Mouse (Mus musculus) CD4-positive helper T cell, adult 2 months (primary cell): ENCODE results near the gene Tspan9.
A peak's percentile ranks its signal among the peaks of the same experiment; 100 is the strongest.

Experiments used
- DNase-seq: peaks from one replicate; pipeline ENCODE4 v3.0.0-alpha.2; 2012; ENCODE audit warnings: low read depth, missing footprints, low spot score

Gene Tspan9

GRCm38 (mm10) chr6:127981176-127981575 is 162.2 kb downstream of the Tspan9 start:
- no peak for DNase-seq

- DNase-seq: no peak
Observed at GRCm38 (mm10) chr6:127980381-127981045, 162.9 kb downstream of the Tspan9 start.

- DNase-seq: no peak
Observed at GRCm38 (mm10) chr6:127979831-127980230, 163.6 kb downstream of the Tspan9 start.

- DNase-seq: no peak
Observed at GRCm38 (mm10) chr6:127978941-127979340, 164.5 kb downstream of the Tspan9 start.

GRCm38 (mm10) chr6:127976695-127977094 is 166.7 kb downstream of the Tspan9 start:
- no peak for DNase-seq

- DNase-seq: no peak
Observed at GRCm38 (mm10) chr6:127974000-127974399, 169.4 kb downstream of the Tspan9 start.

- no peak for DNase-seq
Observed at GRCm38 (mm10) chr6:127973553-127973952, 169.8 kb downstream of the Tspan9 start.

GRCm38 (mm10) chr6:127971931-127972330 is 171.5 kb downstream of the Tspan9 start:
- no peak for DNase-seq

GRCm38 (mm10) chr6:127970848-127971247 is 172.5 kb downstream of the Tspan9 start:
- no peak for DNase-seq

- DNase-seq: peak; percentile 61
Observed at GRCm38 (mm10) chr6:127970120-127970519, 173.3 kb downstream of the Tspan9 start.

GRCm38 (mm10) chr6:127969709-127970108 is 173.7 kb downstream of the Tspan9 start:
- DNase-seq: no peak

- no peak for DNase-seq
Observed at GRCm38 (mm10) chr6:127965497-127965896, 177.9 kb downstream of the Tspan9 start.

- no peak for DNase-seq
Observed at GRCm38 (mm10) chr6:127960203-127960602, 183.2 kb downstream of the Tspan9 start.

- no peak for DNase-seq
Observed at GRCm38 (mm10) chr6:127956172-127956571, 187.2 kb downstream of the Tspan9 start.

GRCm38 (mm10) chr6:127953071-127953470 is 190.3 kb downstream of the Tspan9 start:
- DNase-seq: no peak

- no peak for DNase-seq
Observed at GRCm38 (mm10) chr6:127949885-127950284, 193.5 kb downstream of the Tspan9 start.

- no peak for DNase-seq
Observed at GRCm38 (mm10) chr6:127948656-127949055, 194.7 kb downstream of the Tspan9 start.

GRCm38 (mm10) chr6:127945725-127946124 is 197.7 kb downstream of the Tspan9 start:
- DNase-seq: peak; percentile 31

- DNase-seq: no peak
Observed at GRCm38 (mm10) chr6:127942421-127942820, 201.0 kb downstream of the Tspan9 start.

GRCm38 (mm10) chr6:127935105-127935504 is 208.3 kb downstream of the Tspan9 start:
- DNase-seq: no peak

- no peak for DNase-seq
Observed at GRCm38 (mm10) chr6:127933841-127934240, 209.6 kb downstream of the Tspan9 start.

- no peak for DNase-seq
Observed at GRCm38 (mm10) chr6:127932697-127933096, 210.7 kb downstream of the Tspan9 start.

- no peak for DNase-seq
Observed at GRCm38 (mm10) chr6:127928682-127929081, 214.7 kb downstream of the Tspan9 start.

- no peak for DNase-seq
Observed at GRCm38 (mm10) chr6:127925915-127926314, 217.5 kb downstream of the Tspan9 start.
